Mouse (Mus musculus) forebrain, embryonic 15.5 days (tissue): Measurements from ENCODE around the gene Wnt10b. TPM values are rescaled to one million over a fixed set of nuclear protein-coding genes. Genes with fewer than 3 reads are reported as not detected.
A peak's percentile ranks its signal among the peaks of the same experiment; 100 is the strongest.

ENCODE experiments used
- ATAC-seq: fragments of 200-750 bp; cut with Nextera tagmentation; replicated peaks from 2 replicates; pipeline ENCODE4 v1.8.0; 2017; ENCODE audit warnings: mild to moderate bottlenecking, moderate TSS enrichment, moderate library complexity
- H3K27ac ChIP-seq: fragments of 300-500 bp; sonication (generic); replicated peaks from 2 replicates; pipeline ENCODE4 v1.5.1; 2015; ENCODE audit warnings: mild to moderate bottlenecking, inconsistent platforms
- H3K27me3 ChIP-seq: fragments of 300-500 bp; sonication (generic); 2 replicates; pipeline ENCODE4 v1.6.1; 2015; ENCODE audit warnings: inconsistent platforms
- H3K36me3 ChIP-seq: fragments of 300-500 bp; sonication (generic); 2 replicates; pipeline ENCODE4 v1.6.1; 2015; ENCODE audit warnings: mild to moderate bottlenecking, inconsistent platforms
- H3K4me1 ChIP-seq: fragments of 300-500 bp; sonication (generic); 2 replicates; pipeline ENCODE4 v1.6.1; 2015; ENCODE audit warnings: inconsistent platforms
- H3K4me2 ChIP-seq: fragments of 300-500 bp; sonication (generic); replicated peaks from 2 replicates; pipeline ENCODE4 v1.6.1; 2015; ENCODE audit warnings: mild to moderate bottlenecking, inconsistent platforms
- H3K4me3 ChIP-seq: fragments of 300-500 bp; sonication (generic); 2 replicates; pipeline ENCODE4 v1.5.1; 2015; ENCODE audit warnings: mild to moderate bottlenecking, inconsistent platforms
- H3K9ac ChIP-seq: fragments of 300-500 bp; sonication (generic); replicated peaks from 2 replicates; pipeline ENCODE4 v1.6.1; 2015; ENCODE audit warnings: mild to moderate bottlenecking, inconsistent platforms
- H3K9me3 ChIP-seq: fragments of 300-500 bp; sonication (generic); 2 replicates; pipeline ENCODE4 v1.6.1; 2016; ENCODE audit warnings: inconsistent platforms
- WGBS: fragments of 180-500 bp; shearing (Covaris S2); methylation state at CpG from one replicate; pipeline ENCODE4 v1.1.7; 2015; ENCODE audit warnings: mixed read lengths; 5-methylcytosine and 5-hydroxymethylcytosine counted together
- polyA plus RNA-seq: library from polyadenylated mRNA; unstranded; fragments of >200 nt; fragmentation: Nextera tagmentation; extraction: Ambion mirVana; gene quantifications from 2 replicates; pipeline ENCODE4 v1.2.1, GENCODE M21; 2015

The Wnt10b gene
- polyA plus RNA-seq, 1 experiment from 2014 or later = not detected

GRCm38 (mm10) chr15:98806809-98807770 lies 29.1 kb upstream of the Wnt10b start:
- peaks cover 42% of the 10 kb centered on the region for H3K4me1 ChIP-seq
- peak overlapping the region; percentile 50 for H3K4me3 ChIP-seq
- ATAC-seq = no peak
- peak overlapping the region; percentile 17; the same call in 1 of the 2 replicates for H3K9ac ChIP-seq
- H3K4me2 ChIP-seq = peak overlapping the region; percentile 75
- WGBS = under 1% methylated on average over 58 of the region's 58 CpGs
- H3K36me3 ChIP-seq = peaks cover 8% of the 10 kb centered on the region; the same call in 1 of the 2 replicates
- H3K9me3 ChIP-seq = no peaks in the 10 kb centered on the region
- peaks cover 80% of the 10 kb centered on the region for H3K27me3 ChIP-seq
- H3K27ac ChIP-seq = no peak overlapping the region

GRCm38 (mm10) chr15:98806071-98806808 lies 28.3 kb upstream of the Wnt10b start:
- Histone ChIP-seq H3K36me3 (0 out of 2 replicates have a peak, but pooled peaks cover 2% of the 10 kb centered on the region), H3K27me3 (peaks cover 89% of the 10 kb centered on the region), H3K9me3 (no peaks in the 10 kb centered on the region), H3K9ac (no peak overlapping the region), H3K4me2 (peak overlapping the region; percentile 75), H3K4me3 (peak overlapping the region; percentile 50), H3K27ac (no peak overlapping the region), H3K4me1 (peaks cover 42% of the 10 kb centered on the region)
- 5% methylated on average over 30 of the region's 30 CpGs for WGBS
- no peak for ATAC-seq

GRCm38 (mm10) chr15:98805324-98806040 lies 27.5 kb upstream of the Wnt10b start:
- H3K27ac ChIP-seq = no peak overlapping the region
- H3K4me1 ChIP-seq = peaks cover 42% of the 10 kb centered on the region
- H3K4me3 ChIP-seq = peak overlapping the region; percentile 50
- under 1% methylated on average over 64 of the region's 64 CpGs for WGBS
- H3K9ac ChIP-seq = peak overlapping the region; percentile 52
- ATAC-seq = peak; percentile 53
- no peaks in the 10 kb centered on the region for H3K9me3 ChIP-seq
- H3K4me2 ChIP-seq = peak overlapping the region; percentile 75
- H3K36me3 ChIP-seq = no peaks in the 10 kb centered on the region
- peaks cover 96% of the 10 kb centered on the region for H3K27me3 ChIP-seq

DNA sequence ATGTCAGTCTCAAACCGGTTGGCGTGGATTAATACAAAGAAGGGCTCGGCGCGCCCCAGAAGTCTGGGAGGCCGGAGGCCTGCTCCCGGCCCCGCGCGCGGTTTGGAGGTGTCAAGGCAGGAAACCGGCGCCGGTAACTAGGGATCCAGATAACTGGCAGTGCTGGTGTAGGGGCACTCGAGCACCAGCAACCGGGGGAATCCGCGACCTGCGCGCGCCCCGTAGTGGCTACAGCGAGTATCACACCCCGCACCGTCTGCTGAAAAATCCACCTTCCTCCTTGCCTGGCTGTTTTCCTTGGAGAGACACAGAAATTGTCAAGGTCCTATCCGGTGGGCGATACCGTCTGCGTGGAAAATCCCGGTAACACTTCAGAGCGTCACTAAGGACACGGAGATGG lies 26.1 kb upstream of the Wnt10b start:
- WGBS = under 1% methylated on average over 32 of the region's 32 CpGs
- Histone ChIP-seq H3K36me3 (no peaks in the 10 kb centered on the region), H3K27ac (no peak overlapping the region), H3K27me3 (peaks cover 98% of the 10 kb centered on the region), H3K4me1 (peaks cover 41% of the 10 kb centered on the region), H3K4me3 (peak overlapping the region; percentile 24), H3K9me3 (no peaks in the 10 kb centered on the region), H3K9ac (peak overlapping the region; percentile 25; the same call in 1 of the 2 replicates), H3K4me2 (peak overlapping the region; percentile 33)
- no peak for ATAC-seq

- no peak for ATAC-seq
- Histone ChIP-seq H3K9ac (no peak overlapping the region), H3K9me3 (no peaks in the 10 kb centered on the region), H3K4me1 (peaks cover 37% of the 10 kb centered on the region), H3K36me3 (no peaks in the 10 kb centered on the region), H3K4me3 (no peak overlapping the region), H3K27ac (no peak overlapping the region), H3K4me2 (no peak overlapping the region), H3K27me3 (peaks cover 98% of the 10 kb centered on the region)
- WGBS = 3% methylated on average over 8 of the region's 8 CpGs
These were observed 25.0 kb upstream of the Wnt10b start for GRCm38 (mm10) chr15:98802926-98803325.

- H3K9ac ChIP-seq = no peak overlapping the region
- H3K4me1 ChIP-seq = peaks cover 19% of the 10 kb centered on the region
- H3K9me3 ChIP-seq = no peaks in the 10 kb centered on the region
- ATAC-seq = no peak
- no peak overlapping the region for H3K27ac ChIP-seq
- 13% methylated on average over 12 of the region's 12 CpGs for WGBS
- no peak overlapping the region for H3K4me3 ChIP-seq
- H3K4me2 ChIP-seq = no peak overlapping the region
- H3K27me3 ChIP-seq = peaks cover 94% of the 10 kb centered on the region
- no peaks in the 10 kb centered on the region for H3K36me3 ChIP-seq
These were observed 21.4 kb upstream of the Wnt10b start for GRCm38 (mm10) chr15:98799396-98799795.

GRCm38 (mm10) chr15:98798903-98799302 lies 21.0 kb upstream of the Wnt10b start:
- H3K9me3 ChIP-seq = no peaks in the 10 kb centered on the region
- no peaks in the 10 kb centered on the region for H3K36me3 ChIP-seq
- no peak overlapping the region for H3K4me3 ChIP-seq
- H3K4me1 ChIP-seq = peaks cover 17% of the 10 kb centered on the region
- H3K27ac ChIP-seq = no peak overlapping the region
- no peak for ATAC-seq
- WGBS = 30% methylated on average over 3 of the region's 3 CpGs
- H3K9ac ChIP-seq = no peak overlapping the region
- peaks cover 95% of the 10 kb centered on the region for H3K27me3 ChIP-seq
- no peak overlapping the region for H3K4me2 ChIP-seq

DNA sequence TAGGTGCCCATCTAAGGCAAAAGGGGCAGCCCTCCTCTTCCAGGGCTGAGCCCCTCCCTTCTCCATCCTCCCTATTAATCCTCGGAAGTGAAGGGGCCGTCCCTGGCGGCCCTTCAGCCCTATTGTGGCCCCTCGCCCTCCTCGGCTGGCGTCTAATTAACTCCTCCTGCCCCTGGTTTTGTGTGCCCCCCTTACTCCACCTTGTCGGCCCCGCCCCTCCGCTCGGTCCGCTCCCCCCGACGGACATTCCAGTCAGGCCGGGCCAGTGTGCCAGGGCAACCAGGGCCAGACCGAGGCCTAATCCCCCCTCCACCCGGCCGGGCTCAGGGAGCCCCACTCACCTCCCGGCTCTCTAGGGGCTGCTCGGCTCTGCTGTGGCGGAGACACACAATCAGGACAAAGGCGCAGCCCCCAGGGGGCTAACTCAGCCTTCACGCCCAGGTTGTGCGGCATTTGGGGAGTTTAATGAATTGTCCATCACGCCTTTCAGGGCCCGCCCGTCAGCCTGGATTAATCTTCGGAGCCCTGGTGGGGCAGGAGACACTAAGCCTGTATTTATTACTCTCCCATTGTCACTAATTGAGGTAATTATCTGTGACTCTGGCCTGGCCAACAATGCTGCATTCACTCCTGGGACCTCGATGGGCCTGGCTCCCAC lies 20.0 kb upstream of the Wnt10b start:
- H3K27ac ChIP-seq = no peak overlapping the region
- ATAC-seq = peak; percentile 77
- H3K27me3 ChIP-seq = peaks cover 95% of the 10 kb centered on the region
- H3K9me3 ChIP-seq = no peaks in the 10 kb centered on the region
- H3K4me3 ChIP-seq = no peak overlapping the region
- peaks cover 17% of the 10 kb centered on the region for H3K4me1 ChIP-seq
- H3K4me2 ChIP-seq = peak overlapping the region; percentile 1; the same call in 1 of the 2 replicates
- under 1% methylated on average over 28 of the region's 28 CpGs for WGBS
- H3K36me3 ChIP-seq = no peaks in the 10 kb centered on the region
- no peak overlapping the region for H3K9ac ChIP-seq

GRCm38 (mm10) chr15:98796803-98797595 lies 19.0 kb upstream of the Wnt10b start:
- Histone ChIP-seq H3K9ac (no peak overlapping the region), H3K27ac (no peak overlapping the region), H3K27me3 (peaks cover 95% of the 10 kb centered on the region), H3K4me3 (no peak overlapping the region), H3K4me1 (peaks cover 24% of the 10 kb centered on the region), H3K9me3 (no peaks in the 10 kb centered on the region), H3K4me2 (no peak overlapping the region), H3K36me3 (no peaks in the 10 kb centered on the region)
- 4% methylated on average over 13 of the region's 13 CpGs for WGBS
- no peak; the same call in 1 of the 2 replicates for ATAC-seq

DNA sequence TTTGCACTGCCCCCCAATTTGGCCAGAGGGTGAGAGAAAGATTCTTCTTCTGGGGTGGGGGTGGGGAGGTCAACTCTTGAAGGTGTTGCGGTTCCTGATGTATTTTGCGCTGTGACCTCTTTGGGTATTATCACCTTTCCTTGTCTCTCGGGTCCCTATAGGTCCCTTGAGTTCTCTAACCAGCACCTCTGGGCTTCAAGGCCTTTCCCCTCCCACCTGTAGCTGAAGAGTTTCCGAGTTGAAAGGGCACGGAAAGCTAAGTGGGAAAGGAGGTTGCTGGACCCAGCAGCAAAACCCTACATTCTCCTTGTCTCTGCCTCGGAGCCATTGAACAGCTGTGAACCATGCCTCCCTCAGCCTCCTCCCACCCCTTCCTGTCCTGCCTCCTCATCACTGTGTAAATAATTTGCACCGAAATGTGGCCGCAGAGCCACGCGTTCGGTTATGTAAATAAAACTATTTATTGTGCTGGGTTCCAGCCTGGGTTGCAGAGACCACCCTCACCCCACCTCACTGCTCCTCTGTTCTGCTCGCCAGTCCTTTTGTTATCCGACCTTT lies 15.3 kb upstream of the Wnt10b start:
- ATAC-seq = no peak
- peaks cover 31% of the 10 kb centered on the region for H3K4me1 ChIP-seq
- H3K4me2 ChIP-seq = peak overlapping the region; percentile 49
- no peak overlapping the region for H3K9ac ChIP-seq
- H3K27ac ChIP-seq = no peak overlapping the region
- no peaks in the 10 kb centered on the region for H3K9me3 ChIP-seq
- peak overlapping the region; percentile 41 for H3K4me3 ChIP-seq
- peaks cover 95% of the 10 kb centered on the region for H3K27me3 ChIP-seq
- WGBS = 3% methylated on average over 13 of the region's 13 CpGs
- no peaks in the 10 kb centered on the region for H3K36me3 ChIP-seq
